Mouse (Mus musculus) bone marrow, adult 2 months (tissue): ENCODE results near the gene Zfr.

Experiments
- CTCF ChIP-seq: fragments of 200-500 bp; IDR thresholded peaks from 2 replicates; pipeline ENCODE4 v1.5.1; 2011; ENCODE audit warnings: low read length, control low read depth; ENCODE audit not compliant: control insufficient read depth, insufficient read depth
- POLR2A ChIP-seq: fragments of 200-500 bp; IDR thresholded peaks from 2 replicates; pipeline ENCODE4 v1.6.1; 2011; ENCODE audit warnings: low read depth, mild to moderate bottlenecking, control low read depth, low read length, borderline replicate concordance; ENCODE audit not compliant: control insufficient read depth

DNA sequence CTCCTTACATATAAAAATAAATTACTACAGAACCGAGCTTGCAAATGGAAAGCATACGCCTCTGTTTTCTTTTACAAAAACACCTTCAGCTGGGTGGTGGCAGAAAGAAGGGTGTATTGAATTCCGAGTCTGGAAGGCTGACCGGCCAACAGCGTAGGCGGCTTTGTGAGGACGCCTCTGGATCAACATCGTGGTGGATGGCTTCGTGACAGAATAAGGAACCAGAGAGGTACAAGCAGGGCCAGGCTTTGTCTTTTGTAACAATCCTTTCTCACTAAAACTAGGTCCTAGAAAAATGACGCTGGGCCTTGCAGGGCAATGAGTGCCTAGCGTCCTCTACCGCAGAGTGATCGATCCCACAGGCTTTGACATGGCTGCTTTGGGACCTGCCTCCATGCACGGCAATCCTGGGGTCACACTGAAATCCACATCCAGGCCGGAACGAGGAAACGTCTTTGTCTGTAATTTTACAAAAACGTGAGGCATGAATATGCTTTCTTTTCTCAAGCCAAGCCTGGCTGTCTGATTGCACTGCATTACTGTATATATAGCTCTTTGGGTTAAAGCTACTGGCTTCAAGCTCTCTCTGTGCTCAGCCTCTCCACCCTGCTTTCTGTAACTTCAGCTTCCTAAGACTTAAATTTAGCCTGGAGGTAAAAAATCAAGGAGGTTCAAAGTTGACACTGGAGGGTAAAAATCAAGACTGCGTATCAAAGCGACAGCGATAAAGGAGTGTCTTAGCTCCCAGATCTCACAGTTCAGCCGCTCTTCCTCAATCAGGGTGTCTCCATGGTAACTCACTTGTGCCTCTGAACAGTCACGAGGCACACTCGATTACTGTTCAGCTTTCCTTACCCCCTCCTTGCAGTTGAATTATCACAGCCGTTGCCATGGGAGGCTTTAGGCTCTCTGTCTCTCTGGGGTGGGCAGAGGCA, 24.3 kb upstream of the Zfr start:
- TF ChIP-seq CTCF: no peak
- TF ChIP-seq POLR2A: no peak
